Mouse (Mus musculus): Measurements from ENCODE around the gene Asb10. TPM values are rescaled to one million over a fixed set of nuclear protein-coding genes. Genes with fewer than 3 reads are reported as not detected.

The Asb10 gene
- polyA plus RNA-seq, 1 experiment from 2014 or later: 0.30 TPM

DNA sequence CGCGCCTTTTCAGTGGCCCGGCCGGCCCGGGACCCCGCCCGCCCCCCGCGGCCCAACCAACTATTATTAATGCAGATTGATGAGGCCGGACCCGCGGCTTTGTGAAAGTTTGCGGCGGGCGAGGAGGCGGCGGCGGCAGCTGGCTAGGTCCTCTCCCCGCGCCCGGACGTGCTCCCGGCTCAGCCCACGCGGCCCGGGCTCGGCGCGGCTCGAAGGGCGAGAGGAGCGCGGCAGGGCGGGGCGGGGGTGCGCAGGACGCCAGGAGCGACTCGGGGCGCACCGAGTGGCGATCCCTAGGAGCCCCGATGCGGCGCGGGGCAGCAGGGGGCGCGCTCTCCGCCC lies 13.9 kb downstream of the Asb10 start, which contains the start of gene Gbx1:
Gene Gbx1, minus strand, starts transcription at position 314 of the 342 bp plus-strand sequence.
- DNase-seq (ENCODE audit: low spot score) (no peak), ATAC-seq (replicated peaks; ENCODE audit: low FRiP score) (no peak)
- Histone ChIP-seq H3K4me2 (peak within 1 kb of the TSS; percentile 65), H3K4me3 (ENCODE audit: low read depth, low read length) (peak within 1 kb of the TSS; percentile 46), H3K27me3 (replicated peaks; ENCODE audit: control insufficient read depth, insufficient read depth, low read length) (peaks cover 99% of the 10 kb centered on the region), H3K9ac (ENCODE audit: low read depth, low read length) (no peak within 1 kb of the TSS), H3K27ac (ENCODE audit: low read depth, low read length) (no peak within 1 kb of the TSS), H3K36me3 (ENCODE audit: control insufficient read depth, insufficient read depth, low read length) (no peaks in the 10 kb centered on the region), H3K4me1 (replicated peaks; ENCODE audit: control insufficient read depth, insufficient read depth, low read length) (peaks cover 11% of the 10 kb centered on the region), H3K9me3 (ENCODE audit: control insufficient read depth, low read length) (no peaks in the 10 kb centered on the region)
- under 1% methylated on average over 41 of the region's 49 CpGs for WGBS

DNA sequence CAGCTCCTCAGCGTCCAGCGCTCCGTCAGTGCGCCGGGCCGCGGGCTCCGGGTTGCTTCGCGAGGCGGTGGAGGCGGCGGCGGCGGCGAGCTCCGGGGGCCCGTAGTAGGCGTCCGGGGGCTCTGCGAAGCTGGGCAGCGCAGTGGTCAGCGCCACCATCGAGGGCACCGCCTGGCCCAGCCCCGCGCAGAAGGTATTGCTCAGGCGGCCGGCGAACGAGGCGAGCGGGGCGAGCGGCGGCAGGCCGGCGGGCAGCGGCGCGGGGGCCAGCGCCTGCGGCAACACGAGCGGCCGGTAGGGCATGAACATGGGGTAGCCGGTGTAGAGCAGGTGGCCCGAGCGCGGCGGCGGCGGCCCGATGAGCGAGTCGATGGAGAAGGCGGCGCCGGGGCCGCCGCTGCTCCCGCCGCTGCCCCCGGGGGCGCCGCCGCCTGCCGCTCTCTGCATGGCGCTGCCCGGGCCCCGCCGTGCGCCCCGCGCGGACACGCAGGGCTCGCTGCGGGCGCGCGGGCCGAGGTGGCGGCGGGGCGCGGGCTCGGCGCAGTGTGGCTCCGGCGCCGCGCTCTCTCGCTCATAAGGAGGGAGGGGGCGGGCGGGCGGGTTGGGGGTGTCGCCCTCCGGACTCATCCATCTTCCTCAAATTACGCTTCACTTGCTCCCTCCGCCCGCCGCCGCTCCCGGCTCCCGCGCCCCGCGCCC lies 14.4 kb downstream of the Asb10 start:
- peaks cover 96% of the 10 kb centered on the region for H3K27me3 ChIP-seq (replicated peaks; ENCODE audit: control insufficient read depth, insufficient read depth, low read length)
- DNase-seq (ENCODE audit: low spot score): no peak
- H3K36me3 ChIP-seq (ENCODE audit: control insufficient read depth, insufficient read depth, low read length): no peaks in the 10 kb centered on the region
- no peak overlapping the region for H3K9ac ChIP-seq (ENCODE audit: low read depth, low read length)
- H3K27ac ChIP-seq (ENCODE audit: low read depth, low read length): no peak overlapping the region
- H3K4me1 ChIP-seq (replicated peaks; ENCODE audit: control insufficient read depth, insufficient read depth, low read length): peaks cover 11% of the 10 kb centered on the region
- WGBS: 1% methylated on average over 86 of the region's 109 CpGs
- peak overlapping the region; percentile 46 for H3K4me3 ChIP-seq (ENCODE audit: low read depth, low read length)
- peak overlapping the region; percentile 65 for H3K4me2 ChIP-seq
- no peaks in the 10 kb centered on the region for H3K9me3 ChIP-seq (ENCODE audit: control insufficient read depth, low read length)
- ATAC-seq (replicated peaks; ENCODE audit: low FRiP score): no peak

DNA sequence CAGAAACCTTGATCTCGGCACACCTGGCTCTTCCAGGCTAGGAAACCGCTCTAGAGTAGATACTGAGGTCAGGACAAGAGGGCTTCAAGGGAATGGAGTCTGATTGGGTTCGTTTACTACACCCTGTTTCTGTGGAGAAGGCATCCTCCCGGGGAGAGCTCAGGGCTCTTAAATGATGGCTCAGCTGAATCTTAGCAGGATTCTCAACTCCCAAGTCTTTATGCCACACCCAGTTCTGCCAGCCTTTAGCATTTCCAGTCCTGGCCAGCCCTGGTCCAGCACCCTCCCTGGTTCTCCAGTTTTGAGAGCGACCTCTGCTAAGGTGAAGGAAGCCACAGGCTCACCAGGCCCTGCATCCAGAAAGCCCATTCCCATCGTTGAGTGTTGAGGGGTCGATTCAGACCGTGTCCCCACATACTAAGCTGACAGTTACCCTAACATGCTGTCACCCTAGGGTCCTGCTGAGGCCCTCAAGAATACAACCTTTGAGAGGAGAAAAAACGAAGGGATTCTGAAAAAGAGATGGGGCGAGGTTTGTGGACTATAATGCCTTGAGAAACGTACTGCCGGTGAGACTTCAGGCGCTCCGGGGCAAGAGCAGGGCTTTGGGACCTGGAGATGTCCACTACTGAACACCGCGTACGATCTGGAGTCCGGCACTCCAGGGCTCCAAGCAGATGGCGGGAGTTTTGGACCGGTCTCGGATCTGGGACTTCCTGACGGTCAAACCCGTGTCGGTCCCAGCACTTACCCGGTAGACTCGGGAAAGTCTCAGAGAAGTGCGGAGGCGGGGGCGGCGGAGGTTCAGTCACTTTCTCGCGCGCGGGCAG lies 15.2 kb downstream of the Asb10 start:
- DNase-seq (ENCODE audit: low spot score): no peak
- H3K4me2 ChIP-seq: peak overlapping the region; percentile 65
- H3K4me3 ChIP-seq (ENCODE audit: low read depth, low read length): peak overlapping the region; percentile 46; the same call in 1 of the 2 replicates
- ATAC-seq (replicated peaks; ENCODE audit: low FRiP score): no peak
- H3K27me3 ChIP-seq (replicated peaks; ENCODE audit: control insufficient read depth, insufficient read depth, low read length): peaks cover 89% of the 10 kb centered on the region
- WGBS: 5% methylated on average over 34 of the region's 34 CpGs
- no peaks in the 10 kb centered on the region for H3K36me3 ChIP-seq (ENCODE audit: control insufficient read depth, insufficient read depth, low read length)
- H3K27ac ChIP-seq (ENCODE audit: low read depth, low read length): no peak overlapping the region
- H3K4me1 ChIP-seq (replicated peaks; ENCODE audit: control insufficient read depth, insufficient read depth, low read length): peaks cover 11% of the 10 kb centered on the region
- H3K9me3 ChIP-seq (ENCODE audit: control insufficient read depth, low read length): no peaks in the 10 kb centered on the region
- no peak overlapping the region for H3K9ac ChIP-seq (ENCODE audit: low read depth, low read length)

DNA sequence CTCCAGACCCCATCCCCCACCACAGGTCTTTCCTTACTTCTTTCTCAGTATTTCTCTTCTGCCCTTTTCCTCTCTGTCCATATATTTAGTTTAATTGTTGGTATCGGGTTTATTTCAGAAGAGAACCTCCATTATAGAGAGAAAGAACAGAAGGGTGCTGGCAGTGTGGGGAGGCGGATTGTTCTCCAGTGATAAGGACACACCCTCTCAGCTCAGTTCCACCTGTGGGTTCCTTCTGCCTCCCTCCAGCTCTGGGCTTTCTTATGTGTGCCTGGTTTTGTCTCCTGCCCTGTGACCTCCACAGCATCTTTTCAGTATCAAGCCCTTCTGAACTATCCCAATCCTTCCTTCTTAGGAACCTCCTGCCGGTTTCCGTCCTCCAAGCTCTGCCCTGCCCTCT lies 16.3 kb downstream of the Asb10 start:
- H3K4me3 ChIP-seq (ENCODE audit: low read depth, low read length): no peak overlapping the region
- H3K4me1 ChIP-seq (replicated peaks; ENCODE audit: control insufficient read depth, insufficient read depth, low read length): peaks cover 11% of the 10 kb centered on the region
- WGBS: 16% methylated on average over 4 of the region's 4 CpGs
- DNase-seq (ENCODE audit: low spot score) (no peak), ATAC-seq (replicated peaks; ENCODE audit: low FRiP score) (no peak)
- no peaks in the 10 kb centered on the region for H3K9me3 ChIP-seq (ENCODE audit: control insufficient read depth, low read length)
- no peak overlapping the region for H3K4me2 ChIP-seq
- no peak overlapping the region for H3K9ac ChIP-seq (ENCODE audit: low read depth, low read length)
- H3K36me3 ChIP-seq (ENCODE audit: control insufficient read depth, insufficient read depth, low read length): no peaks in the 10 kb centered on the region
- H3K27ac ChIP-seq (ENCODE audit: low read depth, low read length): no peak overlapping the region
- H3K27me3 ChIP-seq (replicated peaks; ENCODE audit: control insufficient read depth, insufficient read depth, low read length): peaks cover 82% of the 10 kb centered on the region

DNA sequence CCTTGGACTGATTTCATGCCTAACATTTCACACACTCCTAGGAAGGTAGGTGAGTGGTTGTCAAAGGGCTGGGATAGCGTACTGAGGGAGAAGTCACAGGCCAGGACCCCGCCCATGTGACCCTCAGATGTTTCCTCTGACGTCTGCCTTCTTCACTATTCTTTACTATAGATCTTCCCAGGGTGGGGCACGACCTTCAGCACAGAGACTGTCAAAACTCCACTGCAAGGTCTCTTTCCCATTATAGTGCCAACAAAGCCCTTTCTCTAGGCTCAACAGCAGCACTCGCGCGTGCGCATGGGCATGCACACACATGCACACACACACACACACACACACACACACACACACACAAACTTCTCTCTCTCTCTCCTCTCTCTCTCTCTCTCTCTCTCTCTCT lies 17.0 kb downstream of the Asb10 start:
- 51% methylated on average over 8 of the region's 8 CpGs for WGBS
- Histone ChIP-seq H3K9me3 (ENCODE audit: control insufficient read depth, low read length) (no peaks in the 10 kb centered on the region), H3K4me2 (no peak overlapping the region), H3K27ac (ENCODE audit: low read depth, low read length) (no peak overlapping the region), H3K36me3 (ENCODE audit: control insufficient read depth, insufficient read depth, low read length) (no peaks in the 10 kb centered on the region), H3K4me1 (replicated peaks; ENCODE audit: control insufficient read depth, insufficient read depth, low read length) (peaks cover 11% of the 10 kb centered on the region), H3K9ac (ENCODE audit: low read depth, low read length) (no peak overlapping the region), H3K27me3 (replicated peaks; ENCODE audit: control insufficient read depth, insufficient read depth, low read length) (peaks cover 75% of the 10 kb centered on the region), H3K4me3 (ENCODE audit: low read depth, low read length) (no peak overlapping the region)
- ATAC-seq (replicated peaks; ENCODE audit: low FRiP score) (no peak), DNase-seq (ENCODE audit: low spot score) (no peak)

DNA sequence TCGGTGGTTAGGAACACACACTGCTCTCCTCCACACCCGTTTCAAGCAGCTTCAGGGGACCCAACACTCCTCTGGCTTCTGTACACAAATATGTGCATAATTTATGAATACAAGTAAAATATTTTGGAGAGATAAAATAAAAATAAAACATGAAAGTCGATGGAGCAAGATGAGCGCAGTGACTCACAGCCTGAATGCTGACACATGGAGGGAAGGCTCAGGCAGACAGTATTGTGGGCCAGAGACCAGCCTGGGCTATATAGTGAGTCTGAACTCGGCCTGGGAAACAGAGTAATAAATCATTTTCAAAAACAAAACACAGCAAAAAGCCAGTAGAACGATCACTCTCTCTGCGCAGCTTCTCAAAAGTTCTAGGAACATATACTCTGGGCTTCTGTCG lies 19.4 kb downstream of the Asb10 start:
- Histone ChIP-seq H3K27ac (ENCODE audit: low read depth, low read length) (no peak overlapping the region), H3K9me3 (ENCODE audit: control insufficient read depth, low read length) (no peaks in the 10 kb centered on the region), H3K4me1 (replicated peaks; ENCODE audit: control insufficient read depth, insufficient read depth, low read length) (peaks cover 4% of the 10 kb centered on the region), H3K4me2 (no peak overlapping the region), H3K4me3 (ENCODE audit: low read depth, low read length) (no peak overlapping the region), H3K36me3 (ENCODE audit: control insufficient read depth, insufficient read depth, low read length) (no peaks in the 10 kb centered on the region), H3K27me3 (replicated peaks; ENCODE audit: control insufficient read depth, insufficient read depth, low read length) (peaks cover 55% of the 10 kb centered on the region), H3K9ac (ENCODE audit: low read depth, low read length) (no peak overlapping the region)
- no peak for DNase-seq (ENCODE audit: low spot score)
- 60% methylated on average over 8 of the region's 8 CpGs for WGBS
- ATAC-seq (replicated peaks; ENCODE audit: low FRiP score): no peak

DNA sequence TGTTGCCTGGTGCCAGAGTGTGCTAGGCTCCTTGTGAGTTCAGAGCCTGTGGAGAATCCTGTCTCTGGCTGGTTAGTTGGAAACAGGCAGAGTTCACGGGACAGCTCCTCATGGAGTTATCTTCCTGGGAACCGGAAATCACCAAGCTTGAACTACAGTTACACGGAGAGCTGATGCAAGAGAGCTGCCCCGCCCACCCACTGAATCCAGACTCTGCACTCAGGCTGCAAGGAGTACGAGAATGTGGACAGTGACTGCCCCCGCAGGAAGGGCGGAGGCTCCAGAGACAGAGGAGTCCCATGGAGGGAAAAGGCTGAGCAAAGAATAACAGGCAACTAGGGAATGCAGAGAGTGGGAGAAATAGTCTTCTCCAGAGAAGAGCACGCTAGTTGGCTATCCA lies 28.5 kb downstream of the Asb10 start:
- no peak for DNase-seq (ENCODE audit: low spot score)
- WGBS: 41% methylated on average over 8 of the region's 8 CpGs
- ATAC-seq (replicated peaks; ENCODE audit: low FRiP score): no peak

DNA sequence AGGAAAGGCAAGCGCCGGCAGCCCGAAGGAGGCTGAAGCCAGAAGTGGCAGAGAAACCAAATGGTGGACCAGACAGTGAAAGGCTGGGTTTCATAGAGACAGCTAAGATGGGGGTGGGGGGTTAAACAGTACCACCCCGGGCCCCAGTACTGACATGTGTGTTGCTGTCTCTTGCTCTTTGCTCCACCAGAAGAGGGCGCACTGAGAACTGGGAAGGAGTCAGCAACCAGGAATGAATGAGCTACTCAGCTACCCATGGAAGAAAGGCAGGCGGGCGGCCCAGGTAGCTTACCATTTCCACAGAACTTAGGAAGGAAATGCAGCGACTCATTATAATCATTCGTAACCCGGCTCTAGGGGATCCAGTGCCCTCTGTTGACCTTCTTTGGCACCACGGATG lies 30.1 kb downstream of the Asb10 start:
- Histone ChIP-seq H3K4me2 (no peak overlapping the region), H3K9me3 (ENCODE audit: control insufficient read depth, low read length) (no peaks in the 10 kb centered on the region), H3K9ac (ENCODE audit: low read depth, low read length) (no peak overlapping the region), H3K27ac (ENCODE audit: low read depth, low read length) (no peak overlapping the region), H3K36me3 (ENCODE audit: control insufficient read depth, insufficient read depth, low read length) (no peaks in the 10 kb centered on the region), H3K27me3 (replicated peaks; ENCODE audit: control insufficient read depth, insufficient read depth, low read length) (peaks cover 2% of the 10 kb centered on the region; the same call in 1 of the 2 replicates), H3K4me1 (replicated peaks; ENCODE audit: control insufficient read depth, insufficient read depth, low read length) (peaks cover 6% of the 10 kb centered on the region; the same call in 1 of the 2 replicates), H3K4me3 (ENCODE audit: low read depth, low read length) (no peak overlapping the region)
- no peak for ATAC-seq (replicated peaks; ENCODE audit: low FRiP score)
- WGBS: 40% methylated on average over 11 of the region's 11 CpGs
- no peak for DNase-seq (ENCODE audit: low spot score)

More for the DNA sequence above, 28.5 kb downstream of the Asb10 start:
- Histone ChIP-seq H3K4me3 (ENCODE audit: low read depth, low read length) (no peak overlapping the region), H3K27ac (ENCODE audit: low read depth, low read length) (no peak overlapping the region), H3K36me3 (ENCODE audit: control insufficient read depth, insufficient read depth, low read length) (no peaks in the 10 kb centered on the region), H3K27me3 (replicated peaks; ENCODE audit: control insufficient read depth, insufficient read depth, low read length) (peaks cover 6% of the 10 kb centered on the region; the same call in 1 of the 2 replicates), H3K9ac (ENCODE audit: low read depth, low read length) (no peak overlapping the region), H3K4me1 (replicated peaks; ENCODE audit: control insufficient read depth, insufficient read depth, low read length) (peaks cover 3% of the 10 kb centered on the region; the same call in 1 of the 2 replicates), H3K9me3 (ENCODE audit: control insufficient read depth, low read length) (no peaks in the 10 kb centered on the region), H3K4me2 (no peak overlapping the region)
